Mouse (Mus musculus) kidney, postnatal 0 days (tissue): Measurements from ENCODE around the gene Prkra. TPM values are rescaled to one million over a fixed set of nuclear protein-coding genes. Genes with fewer than 3 reads are reported as not detected.

Experiments
- ATAC-seq: fragments of 200-750 bp; cut with Nextera tagmentation; replicated peaks from 2 replicates; pipeline ENCODE4 v1.8.0; 2017; ENCODE audit warnings: low read depth, moderate number of reproducible peaks, moderate TSS enrichment, moderate library complexity; ENCODE audit not compliant: low FRiP score
- DNase-seq: peaks from one replicate; pipeline ENCODE4 v3.0.0-alpha.2; 2016; ENCODE audit warnings: low spot score
- H3K27ac ChIP-seq: fragments of 300-500 bp; sonication (generic); 2 replicates; pipeline ENCODE4 v1.5.1; 2014; ENCODE audit warnings: mild to moderate bottlenecking
- H3K27me3 ChIP-seq: fragments of 300-500 bp; sonication (generic); 2 replicates; pipeline ENCODE4 v1.6.1; 2014; ENCODE audit warnings: low read length, mixed read lengths; ENCODE audit not compliant: insufficient read depth
- H3K36me3 ChIP-seq: fragments of 300-500 bp; sonication (generic); 2 replicates; pipeline ENCODE4 v1.6.1; 2014; ENCODE audit warnings: low read length, mixed read lengths; ENCODE audit not compliant: insufficient read depth
- H3K4me1 ChIP-seq: fragments of 300-500 bp; sonication (generic); replicated peaks from 2 replicates; pipeline ENCODE4 v1.6.1; 2014; ENCODE audit warnings: antibody characterized with exemption, low read length, mixed read lengths; ENCODE audit not compliant: insufficient read depth
- H3K4me2 ChIP-seq: fragments of 300-500 bp; sonication (generic); 2 replicates; pipeline ENCODE4 v1.6.1; 2014; ENCODE audit warnings: mild to moderate bottlenecking, low read length, moderate library complexity, mixed read lengths
- H3K4me3 ChIP-seq: fragments of 300-500 bp; sonication (generic); replicated peaks from 2 replicates; pipeline ENCODE4 v1.5.1; 2014; ENCODE audit warnings: low read depth, low read length
- H3K9ac ChIP-seq: fragments of 300-500 bp; sonication (generic); 2 replicates; pipeline ENCODE4 v1.6.1; 2014; ENCODE audit warnings: low read depth, low read length
- H3K9me3 ChIP-seq: fragments of 300-500 bp; sonication (generic); replicated peaks from 2 replicates; pipeline ENCODE4 v1.6.1; 2016; ENCODE audit warnings: low read length, inconsistent platforms, mixed read lengths
- CTCF ChIP-seq: IDR thresholded peaks from 2 replicates; pipeline ENCODE4 v1.5.1; 2016; ENCODE audit warnings: antibody characterized with exemption, low read depth, mild to moderate bottlenecking, moderate library complexity
- WGBS: fragments of 180-500 bp; shearing (Covaris S2); extraction: QIAGEN DNeasy Blood & Tissue Kit; methylation state at CpG from one replicate; pipeline ENCODE4 v1.1.7; 2014; 5-methylcytosine and 5-hydroxymethylcytosine counted together
- polyA plus RNA-seq: library from polyadenylated mRNA; unstranded; fragments of >200 nt; fragmentation: Nextera tagmentation; extraction: Ambion mirVana; gene quantifications from 2 replicates; pipeline ENCODE4 v1.2.1, GENCODE M21; 2015

Gene Prkra
- polyA plus RNA-seq, 1 experiment from 2014 or later: 61.3 TPM

GRCm38 (mm10) chr2:76673472-76674081, 25.8 kb upstream of the Prkra start:
- H3K27me3 ChIP-seq: no peaks in the 10 kb centered on the region
- DNase-seq (peak; percentile 69), ATAC-seq (no peak)
- H3K27ac ChIP-seq: peak overlapping the region; percentile 88
- H3K4me2 ChIP-seq: peak overlapping the region; percentile 70
- no peaks in the 10 kb centered on the region for H3K9me3 ChIP-seq
- peaks cover 11% of the 10 kb centered on the region; the same call in 1 of the 2 replicates for H3K4me1 ChIP-seq
- peak; percentile 50; the same call in 1 of the 2 replicates for TF ChIP-seq CTCF
- H3K9ac ChIP-seq: no peak overlapping the region
- 0 out of 2 replicates have a peak, but pooled peaks cover 7% of the 10 kb centered on the region for H3K36me3 ChIP-seq
- 47% methylated on average over 7 of the region's 7 CpGs for WGBS
- H3K4me3 ChIP-seq: peak overlapping the region; percentile 50; the same call in 1 of the 2 replicates

GRCm38 (mm10) chr2:76672966-76673392, 25.2 kb upstream of the Prkra start, which contains the start of gene Fkbp7:
Fkbp7 (minus strand) TSS chr2:76673116.
- DNase-seq (peak; percentile 95), ATAC-seq (peak; percentile 93)
- peak within 1 kb of the TSS; percentile 70 for H3K4me2 ChIP-seq
- peak within 1 kb of the TSS; percentile 88 for H3K27ac ChIP-seq
- H3K4me1 ChIP-seq: peaks cover 11% of the 10 kb centered on the region; the same call in 1 of the 2 replicates
- peak within 1 kb of the TSS; percentile 63 for H3K9ac ChIP-seq
- TF ChIP-seq CTCF: no peak
- peak within 1 kb of the TSS; percentile 50 for H3K4me3 ChIP-seq
- no peaks in the 10 kb centered on the region for H3K9me3 ChIP-seq
- WGBS: 2% methylated on average over 17 of the region's 17 CpGs
- no peaks in the 10 kb centered on the region for H3K27me3 ChIP-seq
- 0 out of 2 replicates have a peak, but pooled peaks cover 4% of the 10 kb centered on the region for H3K36me3 ChIP-seq

- Histone ChIP-seq H3K9me3 (no peaks in the 10 kb centered on the region), H3K36me3 (0 out of 2 replicates have a peak, but pooled peaks cover 4% of the 10 kb centered on the region), H3K4me1 (peaks cover 11% of the 10 kb centered on the region; the same call in 1 of the 2 replicates), H3K27ac (peak overlapping the region; percentile 88), H3K4me2 (peak overlapping the region; percentile 70), H3K9ac (peak overlapping the region; percentile 63), H3K4me3 (peak overlapping the region; percentile 50), H3K27me3 (no peaks in the 10 kb centered on the region)
- WGBS: 7% methylated on average over 9 of the region's 9 CpGs
- peak; percentile 44 for DNase-seq
- ATAC-seq: no peak
- TF ChIP-seq CTCF: no peak
Observed at GRCm38 (mm10) chr2:76672134-76672745, 24.4 kb upstream of the Prkra start.

- H3K4me1 ChIP-seq: peaks cover 10% of the 10 kb centered on the region; the same call in 1 of the 2 replicates
- WGBS: 72% methylated on average over 6 of the region's 6 CpGs
- peak overlapping the region; percentile 50; the same call in 1 of the 2 replicates for H3K4me3 ChIP-seq
- no peak for DNase-seq
- no peaks in the 10 kb centered on the region for H3K27me3 ChIP-seq
- 0 out of 2 replicates have a peak overlapping the region, but pooled peaks have one; percentile 63 for H3K9ac ChIP-seq
- peak overlapping the region; percentile 70 for H3K4me2 ChIP-seq
- no peak for TF ChIP-seq CTCF
- ATAC-seq: no peak
- H3K9me3 ChIP-seq: no peaks in the 10 kb centered on the region
- H3K27ac ChIP-seq: 0 out of 2 replicates have a peak overlapping the region, but pooled peaks have one; percentile 88
- H3K36me3 ChIP-seq: 0 out of 2 replicates have a peak, but pooled peaks cover 4% of the 10 kb centered on the region
Observed at GRCm38 (mm10) chr2:76671641-76672040, 23.8 kb upstream of the Prkra start.

GRCm38 (mm10) chr2:76667200-76667599, 19.4 kb upstream of the Prkra start:
- no peak overlapping the region for H3K4me2 ChIP-seq
- H3K4me3 ChIP-seq: no peak overlapping the region
- H3K9me3 ChIP-seq: no peaks in the 10 kb centered on the region
- 0 out of 2 replicates have a peak, but pooled peaks cover 8% of the 10 kb centered on the region for H3K36me3 ChIP-seq
- WGBS: 67% methylated on average over 5 of the region's 5 CpGs
- no peaks in the 10 kb centered on the region for H3K27me3 ChIP-seq
- TF ChIP-seq CTCF: no peak
- ATAC-seq: no peak
- H3K9ac ChIP-seq: no peak overlapping the region
- peaks cover 4% of the 10 kb centered on the region; the same call in 1 of the 2 replicates for H3K4me1 ChIP-seq
- DNase-seq: no peak
- no peak overlapping the region for H3K27ac ChIP-seq

GRCm38 (mm10) chr2:76665531-76665930, 17.7 kb upstream of the Prkra start:
- H3K4me3 ChIP-seq: no peak overlapping the region
- no peak overlapping the region for H3K9ac ChIP-seq
- no peak for DNase-seq
- no peak overlapping the region for H3K27ac ChIP-seq
- no peak for ATAC-seq
- 0 out of 2 replicates have a peak, but pooled peaks cover 8% of the 10 kb centered on the region for H3K36me3 ChIP-seq
- WGBS: 90% methylated on average over 7 of the region's 7 CpGs
- TF ChIP-seq CTCF: no peak
- no peak overlapping the region for H3K4me2 ChIP-seq
- H3K4me1 ChIP-seq: no peaks in the 10 kb centered on the region
- H3K9me3 ChIP-seq: no peaks in the 10 kb centered on the region
- no peaks in the 10 kb centered on the region for H3K27me3 ChIP-seq
